Mouse (Mus musculus) embryonic facial prominence, embryonic 14.5 days (tissue): Measurements from ENCODE around the gene Ctc1. TPM values are rescaled to one million over a fixed set of nuclear protein-coding genes. Genes with fewer than 3 reads are reported as not detected.

Source experiments
- ATAC-seq: fragments of 200-750 bp; cut with Nextera tagmentation; 2 replicates; pipeline ENCODE4 v1.8.0; 2017; ENCODE audit warnings: low read depth, moderate number of reproducible peaks, moderate TSS enrichment
- DNase-seq: peaks from one replicate; pipeline ENCODE4 v3.0.0-alpha.2; 2015; ENCODE audit warnings: low spot score
- H3K27ac ChIP-seq: fragments of 300-500 bp; sonication (generic); replicated peaks from 2 replicates; pipeline ENCODE4 v1.5.1; 2014; ENCODE audit warnings: low read depth, mild to moderate bottlenecking, low read length, moderate library complexity
- H3K27me3 ChIP-seq: fragments of 300-500 bp; sonication (generic); replicated peaks from 2 replicates; pipeline ENCODE4 v1.6.1; 2014; ENCODE audit warnings: low read length; ENCODE audit not compliant: control insufficient read depth, insufficient read depth
- H3K36me3 ChIP-seq: fragments of 300-500 bp; sonication (generic); 2 replicates; pipeline ENCODE4 v1.6.1; 2014; ENCODE audit warnings: low read length, mixed read lengths; ENCODE audit not compliant: control insufficient read depth, insufficient read depth
- H3K4me1 ChIP-seq: fragments of 300-500 bp; sonication (generic); 2 replicates; pipeline ENCODE4 v1.6.1; 2014; ENCODE audit warnings: antibody characterized with exemption, low read length; ENCODE audit not compliant: control insufficient read depth, insufficient read depth
- H3K4me2 ChIP-seq: fragments of 300-500 bp; sonication (generic); 2 replicates; pipeline ENCODE4 v1.6.1; 2014; ENCODE audit warnings: low read depth, mild to moderate bottlenecking, low read length, moderate library complexity, mixed read lengths
- H3K4me3 ChIP-seq: fragments of 300-500 bp; sonication (generic); 2 replicates; pipeline ENCODE4 v1.5.1; 2014; ENCODE audit warnings: low read depth, mild to moderate bottlenecking, low read length
- H3K9ac ChIP-seq: fragments of 300-500 bp; sonication (generic); 2 replicates; pipeline ENCODE4 v1.6.1; 2014; ENCODE audit warnings: low read depth, mild to moderate bottlenecking, low read length, moderate library complexity, mixed read lengths
- H3K9me3 ChIP-seq: fragments of 300-500 bp; sonication (generic); 2 replicates; pipeline ENCODE4 v1.6.1; 2016; ENCODE audit warnings: low read length; ENCODE audit not compliant: control insufficient read depth
- WGBS: fragments of 180-500 bp; shearing (Covaris S2); extraction: QIAGEN DNeasy Blood & Tissue Kit; methylation state at CpG from one replicate; pipeline ENCODE4 v1.1.7; 2014; 5-methylcytosine and 5-hydroxymethylcytosine counted together
- microRNA-seq: library from miRNA; unstranded; fragments of <30 nt; microRNA quantifications from one replicate; pipeline ENCODE4, GENCODE M21; 2016; ENCODE audit warnings: borderline number of aligned reads
- polyA plus RNA-seq: library from polyadenylated mRNA; unstranded; fragments of >200 nt; fragmentation: Nextera tagmentation; extraction: Ambion mirVana; gene quantifications from 2 replicates; pipeline ENCODE4 v1.2.1, GENCODE M21; 2014

The Ctc1 gene
- polyA plus RNA-seq, 1 experiment from 2014 or later = 36.5 TPM

DNA sequence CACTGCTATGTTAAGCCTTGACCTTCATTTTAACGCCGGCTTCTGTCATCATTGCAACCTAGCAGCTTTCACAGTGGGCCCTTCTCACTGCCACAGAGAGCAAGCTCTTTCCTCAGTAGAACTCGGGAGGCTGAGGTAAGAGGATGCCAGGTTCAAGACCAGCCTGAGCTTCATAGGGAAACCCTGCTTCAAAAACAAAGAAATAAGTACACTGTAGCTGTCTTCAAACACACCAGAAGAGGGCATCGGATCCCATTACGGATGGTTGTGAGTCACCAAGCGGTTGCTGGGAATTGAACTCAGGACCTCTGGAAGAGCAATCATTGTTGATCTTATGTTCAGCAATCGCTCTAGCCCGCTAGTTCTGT, 65.1 kb downstream of the Ctc1 start:
- H3K4me1 ChIP-seq = no peaks in the 10 kb centered on the region
- H3K36me3 ChIP-seq = no peaks in the 10 kb centered on the region
- no peaks in the 10 kb centered on the region for H3K9me3 ChIP-seq
- no peak overlapping the region for H3K4me2 ChIP-seq
- H3K9ac ChIP-seq = no peak overlapping the region
- DNase-seq (no peak), ATAC-seq (no peak)
- H3K27me3 ChIP-seq = no peaks in the 10 kb centered on the region
- no peak overlapping the region for H3K4me3 ChIP-seq
- WGBS = 90% methylated on average over 8 of the region's 8 CpGs
- no peak overlapping the region for H3K27ac ChIP-seq

DNA sequence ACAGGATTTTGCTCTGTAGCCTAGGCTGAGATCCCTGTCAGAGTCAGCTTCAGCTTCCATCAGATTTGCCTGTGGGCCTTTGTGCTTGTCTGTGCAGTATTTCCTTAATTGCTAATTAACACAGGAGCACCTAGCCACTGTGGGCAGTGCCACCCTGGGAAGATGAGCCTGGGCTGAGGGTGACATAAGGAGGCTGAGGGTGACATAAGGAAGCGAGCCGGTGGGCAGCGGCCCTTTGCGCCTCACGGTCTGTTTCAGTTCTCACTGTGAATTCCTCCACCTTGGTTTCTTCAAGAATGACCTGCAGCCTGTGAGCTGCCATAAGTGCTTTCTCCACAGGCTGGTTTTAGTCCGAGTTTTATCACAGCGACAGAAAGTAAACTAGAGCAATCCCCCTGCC, 65.9 kb downstream of the Ctc1 start:
- 84% methylated on average over 7 of the region's 7 CpGs for WGBS
- Histone ChIP-seq H3K27ac (no peak overlapping the region), H3K9ac (no peak overlapping the region), H3K4me1 (no peaks in the 10 kb centered on the region), H3K27me3 (no peaks in the 10 kb centered on the region), H3K9me3 (no peaks in the 10 kb centered on the region), H3K4me2 (no peak overlapping the region), H3K36me3 (no peaks in the 10 kb centered on the region), H3K4me3 (no peak overlapping the region)
- DNase-seq (no peak), ATAC-seq (no peak)

DNA sequence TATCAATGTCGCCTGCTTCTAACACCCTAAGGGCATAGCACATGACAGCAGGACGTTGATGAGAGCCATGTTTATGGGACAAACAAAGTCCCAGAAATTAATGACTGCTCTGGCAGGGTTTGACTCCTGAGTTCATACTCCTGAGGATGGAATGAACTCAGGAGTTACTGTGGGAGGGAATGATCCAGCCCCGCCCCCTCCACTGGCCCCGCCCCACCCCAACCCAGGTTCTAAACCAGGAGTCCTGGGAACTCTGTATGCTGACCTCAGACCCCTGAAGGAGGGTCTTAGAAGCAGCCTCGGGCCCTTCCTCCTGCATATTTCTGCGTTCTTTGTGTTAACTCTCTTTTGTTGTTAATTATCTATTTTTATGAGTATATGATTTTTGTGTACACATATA, 69.9 kb downstream of the Ctc1 start:
- H3K4me1 ChIP-seq = peaks cover 21% of the 10 kb centered on the region
- no peak overlapping the region for H3K9ac ChIP-seq
- DNase-seq (no peak), ATAC-seq (no peak)
- 77% methylated on average over 5 of the region's 6 CpGs for WGBS
- H3K9me3 ChIP-seq = no peaks in the 10 kb centered on the region
- H3K4me3 ChIP-seq = no peak overlapping the region
- no peaks in the 10 kb centered on the region for H3K27me3 ChIP-seq
- peaks cover 11% of the 10 kb centered on the region for H3K36me3 ChIP-seq
- H3K4me2 ChIP-seq = no peak overlapping the region
- no peak overlapping the region for H3K27ac ChIP-seq

Small RNA genes within 50 kb of the gene (microRNA-seq; reads per million reads assigned to microRNA genes)
- gene Mir3062 = 2.0 reads per million, percentile 6 among the genes with 10 or more reads in this experiment

Other genes with a start within 250 kb of the Ctc1 start
- 90.0 and 95.4 TPM in 2 replicates for gene Ndel1, start 144.1 kb upstream of the Ctc1 start, polyA plus RNA-seq
- 0.17 and 0.45 TPM in 2 replicates for gene Rnf222, start 127.4 kb upstream of the Ctc1 start, polyA plus RNA-seq
- 1,088 and 1,233 TPM in 2 replicates for gene Rpl26, start 114.3 kb upstream of the Ctc1 start, polyA plus RNA-seq
- not detected in 2 replicates for gene Odf4, start 88.8 kb upstream of the Ctc1 start, polyA plus RNA-seq
- gene Arhgef15, start 58.4 kb upstream of the Ctc1 start, polyA plus RNA-seq = 7.3 and 8.9 TPM in 2 replicates
- 3.4 and 5.0 TPM in 2 replicates for gene Slc25a35, start 47.8 kb upstream of the Ctc1 start, polyA plus RNA-seq
- 44.9 and 50.1 TPM in 2 replicates for gene Rangrf, start 40.7 kb upstream of the Ctc1 start, polyA plus RNA-seq
- gene Pfas, start 7.5 kb upstream of the Ctc1 start, polyA plus RNA-seq = 19.1 and 21.9 TPM in 2 replicates
- 92.5 and 112 TPM in 2 replicates for gene Aurkb, start 29.7 kb downstream of the Ctc1 start, polyA plus RNA-seq
- gene Borcs6, start 43.8 kb downstream of the Ctc1 start, polyA plus RNA-seq = 12.1 and 12.4 TPM in 2 replicates
- 65.6 and 87.8 TPM in 2 replicates for gene Tmem107, start 54.9 kb downstream of the Ctc1 start, polyA plus RNA-seq
- 89.1 and 97.0 TPM in 2 replicates for gene Vamp2, start 72.6 kb downstream of the Ctc1 start, polyA plus RNA-seq
- gene Per1, start 79.3 kb downstream of the Ctc1 start, polyA plus RNA-seq = 21.5 and 28.2 TPM in 2 replicates
- 0.21 and 0.45 TPM in 2 replicates for gene Hes7, start 104.5 kb downstream of the Ctc1 start, polyA plus RNA-seq
- gene 9130213A22Rik, start 106.7 kb downstream of the Ctc1 start, polyA plus RNA-seq = 0.14 and 0.63 TPM in 2 replicates
- 0.39 and 1.9 TPM in 2 replicates for gene Aloxe3, start 110.0 kb downstream of the Ctc1 start, polyA plus RNA-seq
- 0.62 and 4.8 TPM in 2 replicates for gene Alox12b, start 141.1 kb downstream of the Ctc1 start, polyA plus RNA-seq
- 0.22 TPM in 1 of 2 replicates, not detected in the other for gene Alox8, start 181.9 kb downstream of the Ctc1 start, polyA plus RNA-seq
- gene Gucy2e, start 221.1 kb downstream of the Ctc1 start, polyA plus RNA-seq = 0.15 and 0.33 TPM in 2 replicates